Mouse (Mus musculus) thymus, postnatal 0 days (tissue): ENCODE data around the gene Mmd2. TPM values are rescaled to one million over a fixed set of nuclear protein-coding genes. Genes with fewer than 3 reads are reported as not detected.

Source experiments
- DNase-seq: peaks from one replicate; pipeline ENCODE4 v3.0.0-alpha.2; 2015; ENCODE audit warnings: low spot score
- polyA plus RNA-seq: library from polyadenylated mRNA; unstranded; fragments of >200 nt; fragmentation: Nextera tagmentation; extraction: Ambion mirVana; gene quantifications from 2 replicates; pipeline ENCODE4 v1.2.1, GENCODE M21; 2015

Gene Mmd2
- polyA plus RNA-seq, 1 experiment from 2014 or later = 0.07 TPM

- no peak for DNase-seq
Observed at GRCm38 (mm10) chr5:142608989-142609325, 357 bp upstream of the Mmd2 start.

GRCm38 (mm10) chr5:142605288-142605687, 3.3 kb downstream of the Mmd2 start:
- no peak for DNase-seq

GRCm38 (mm10) chr5:142604379-142604778, 4.2 kb downstream of the Mmd2 start:
- DNase-seq = no peak

- DNase-seq = no peak
Observed at GRCm38 (mm10) chr5:142597648-142598390, 10.8 kb downstream of the Mmd2 start.

GRCm38 (mm10) chr5:142596723-142597122, 11.9 kb downstream of the Mmd2 start:
- DNase-seq = no peak

GRCm38 (mm10) chr5:142595698-142596097, 12.9 kb downstream of the Mmd2 start:
- DNase-seq = no peak

- DNase-seq = no peak
Observed at GRCm38 (mm10) chr5:142590953-142591616, 17.5 kb downstream of the Mmd2 start.

GRCm38 (mm10) chr5:142583616-142584126, 24.9 kb downstream of the Mmd2 start:
- DNase-seq = no peak

- peak; percentile 61 for DNase-seq
Observed at GRCm38 (mm10) chr5:142581517-142581916, 27.1 kb downstream of the Mmd2 start.

GRCm38 (mm10) chr5:142578192-142578591, 30.4 kb downstream of the Mmd2 start:
- DNase-seq = no peak

GRCm38 (mm10) chr5:142576832-142577231, 31.8 kb downstream of the Mmd2 start:
- no peak for DNase-seq

- no peak for DNase-seq
Observed at GRCm38 (mm10) chr5:142574323-142575057, 34.1 kb downstream of the Mmd2 start.

GRCm38 (mm10) chr5:142564606-142565005, 44.0 kb downstream of the Mmd2 start:
- no peak for DNase-seq

- no peak for DNase-seq
Observed at GRCm38 (mm10) chr5:142560261-142560660, 48.3 kb downstream of the Mmd2 start.

- peak; percentile 34 for DNase-seq
Observed at GRCm38 (mm10) chr5:142557397-142558067, 51.1 kb downstream of the Mmd2 start.

GRCm38 (mm10) chr5:142556721-142557120, 51.9 kb downstream of the Mmd2 start:
- no peak for DNase-seq

- DNase-seq = no peak
Observed at GRCm38 (mm10) chr5:142555866-142556265, 52.7 kb downstream of the Mmd2 start.

- DNase-seq = peak; percentile 75
Observed at GRCm38 (mm10) chr5:142550706-142551652, 57.6 kb downstream of the Mmd2 start, which contains the start of gene Radil. Radil (minus strand) TSS chr5:142551098.

GRCm38 (mm10) chr5:142549961-142550705, 58.5 kb downstream of the Mmd2 start:
- DNase-seq = no peak
